Mouse (Mus musculus) layer of hippocampus, adult 9-11 months (tissue): ENCODE measurements around the gene Katnb1.
A peak's percentile ranks its signal among the peaks of the same experiment; 100 is the strongest.

Experiments used
- DNase-seq: peaks from one replicate; pipeline ENCODE4 v3.0.0; 2022

Katnb1 gene

GRCm38 (mm10) chr8:95084744-95085431 lies 3.9 kb downstream of the Katnb1 start:
- DNase-seq, result no peak

- no peak for DNase-seq
Measured at GRCm38 (mm10) chr8:95085432-95086141, 4.6 kb downstream of the Katnb1 start.

GRCm38 (mm10) chr8:95093574-95093973 lies 12.6 kb downstream of the Katnb1 start:
- DNase-seq, result no peak

DNA sequence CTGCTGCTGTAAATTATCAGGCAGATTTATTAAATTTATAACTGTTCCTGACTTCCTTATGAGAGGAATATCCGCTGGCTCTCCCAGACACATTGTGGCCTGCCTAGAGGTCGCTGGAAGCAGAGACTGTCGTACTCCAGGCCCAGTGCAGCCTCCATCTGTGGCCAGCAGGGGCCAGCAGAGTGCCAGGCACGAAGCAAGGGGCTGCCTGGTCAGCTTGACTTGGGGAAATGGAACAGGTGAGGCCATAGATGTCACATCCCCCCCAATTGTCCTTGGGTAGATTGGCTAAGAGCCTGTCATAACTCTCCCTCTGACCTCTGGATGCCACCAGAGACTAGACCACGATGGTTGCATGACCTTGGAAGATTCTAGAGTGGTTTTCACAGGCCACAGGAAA lies 18.0 kb downstream of the Katnb1 start:
- DNase-seq, result peak; percentile 41

- no peak for DNase-seq
Measured at GRCm38 (mm10) chr8:95101972-95102371, 21.0 kb downstream of the Katnb1 start.

GRCm38 (mm10) chr8:95107306-95107705 lies 26.3 kb downstream of the Katnb1 start:
- DNase-seq, result no peak

- DNase-seq, result no peak
Measured at GRCm38 (mm10) chr8:95112594-95112993, 31.6 kb downstream of the Katnb1 start.

DNA sequence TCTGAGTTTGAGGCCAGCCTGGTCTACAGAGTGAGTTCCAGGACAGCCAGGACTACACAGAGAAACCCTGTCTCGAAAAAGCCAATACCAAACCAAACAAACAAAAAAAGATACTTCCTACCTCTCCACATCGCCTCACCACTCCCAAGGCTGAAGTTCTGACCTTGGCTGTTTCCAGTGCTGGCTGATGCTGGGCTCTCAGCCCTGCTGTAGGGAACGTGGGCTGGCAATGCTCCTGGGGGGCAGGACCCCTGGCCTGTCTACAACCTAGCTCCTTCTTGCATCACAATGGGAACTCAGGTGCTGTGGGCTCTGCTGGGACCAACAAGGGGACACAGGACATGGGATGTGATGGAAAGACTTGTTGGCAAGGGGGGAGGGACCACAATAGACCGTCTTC lies 32.1 kb downstream of the Katnb1 start:
- DNase-seq, result no peak

DNA sequence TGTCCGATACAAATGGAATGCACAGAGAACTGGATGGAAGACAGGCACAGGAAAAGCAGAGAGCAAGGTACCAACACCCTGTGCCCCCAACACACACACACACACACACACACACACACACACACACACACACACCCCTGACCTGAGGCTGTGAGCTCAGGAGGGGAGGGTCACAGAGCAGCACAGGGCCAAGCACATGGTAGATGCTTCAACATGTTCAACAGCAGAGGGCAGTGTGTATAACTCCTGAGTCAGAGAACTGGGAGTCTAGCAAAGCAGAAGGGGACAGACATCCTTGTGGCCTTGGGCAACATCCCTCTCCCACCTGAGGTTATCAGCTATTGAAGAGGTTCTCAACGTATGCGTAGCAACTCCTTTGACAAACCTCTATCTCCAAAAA lies 32.8 kb downstream of the Katnb1 start:
- DNase-seq, result no peak

GRCm38 (mm10) chr8:95123455-95123854 lies 42.5 kb downstream of the Katnb1 start:
- DNase-seq, result no peak

DNA sequence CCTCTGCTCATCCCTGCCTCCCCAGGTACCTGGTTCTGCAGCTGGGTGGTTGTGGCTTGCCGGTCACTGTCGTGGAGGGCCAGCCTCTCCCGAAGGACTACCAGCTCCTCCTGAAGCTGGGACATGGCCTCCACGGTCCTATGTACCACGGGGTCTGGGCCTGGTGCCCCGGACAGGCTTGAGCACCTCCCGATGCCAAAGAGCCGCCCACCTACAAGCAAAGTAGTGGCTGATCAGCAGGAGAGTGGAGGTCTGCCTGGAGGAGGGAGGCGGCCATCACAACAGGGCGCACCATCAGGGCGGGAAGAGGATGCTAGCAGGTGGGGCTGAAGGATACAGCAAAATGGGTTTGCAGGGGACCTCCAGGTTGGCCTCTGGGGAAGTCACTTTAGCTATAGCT lies 45.5 kb downstream of the Katnb1 start:
- DNase-seq, result no peak

DNA sequence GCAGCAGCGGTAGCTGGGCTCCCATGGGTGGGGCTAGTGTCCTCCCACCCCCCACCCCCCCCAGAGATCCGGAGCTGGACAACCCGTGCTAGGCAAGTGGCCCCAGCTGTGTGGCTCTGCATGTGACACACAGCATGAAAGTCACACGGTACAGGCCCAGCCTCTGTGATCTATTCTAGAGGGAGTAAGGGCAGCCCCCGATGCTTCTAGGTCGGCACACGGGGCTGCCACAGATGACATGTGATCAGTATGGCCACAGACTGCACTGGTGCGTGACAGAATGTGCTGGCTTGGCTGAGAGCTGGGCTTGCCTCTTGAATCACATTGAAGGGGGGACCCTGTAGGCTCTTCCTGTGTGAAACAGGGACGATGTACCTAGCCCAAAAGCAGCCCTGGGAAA lies 46.7 kb downstream of the Katnb1 start:
- no peak for DNase-seq

GRCm38 (mm10) chr8:95128750-95129260 lies 47.8 kb downstream of the Katnb1 start:
- no peak for DNase-seq

GRCm38 (mm10) chr8:95130966-95131537 lies 50.1 kb downstream of the Katnb1 start:
- DNase-seq, result no peak

GRCm38 (mm10) chr8:95131983-95132382 lies 51.0 kb downstream of the Katnb1 start:
- DNase-seq, result no peak

DNA sequence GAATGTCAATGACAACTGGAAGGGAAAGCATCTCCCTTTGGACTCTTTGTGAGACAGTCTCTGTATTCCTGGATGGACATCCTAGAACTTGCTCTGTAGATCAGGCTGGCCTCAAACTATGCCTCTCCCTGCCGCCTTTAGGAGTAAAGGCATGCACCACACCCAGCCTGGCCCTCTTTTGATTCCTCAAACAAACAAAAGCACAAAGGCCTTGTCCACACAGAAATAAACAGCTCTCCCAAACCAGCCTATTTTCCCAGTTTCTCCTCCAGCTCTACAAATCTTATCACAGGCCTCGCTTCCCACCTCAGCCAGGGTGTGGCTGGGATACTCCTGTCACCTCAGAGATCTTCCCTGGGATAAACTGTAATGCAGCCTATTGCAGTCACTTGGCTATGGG lies 53.2 kb downstream of the Katnb1 start:
- DNase-seq, result no peak

DNA sequence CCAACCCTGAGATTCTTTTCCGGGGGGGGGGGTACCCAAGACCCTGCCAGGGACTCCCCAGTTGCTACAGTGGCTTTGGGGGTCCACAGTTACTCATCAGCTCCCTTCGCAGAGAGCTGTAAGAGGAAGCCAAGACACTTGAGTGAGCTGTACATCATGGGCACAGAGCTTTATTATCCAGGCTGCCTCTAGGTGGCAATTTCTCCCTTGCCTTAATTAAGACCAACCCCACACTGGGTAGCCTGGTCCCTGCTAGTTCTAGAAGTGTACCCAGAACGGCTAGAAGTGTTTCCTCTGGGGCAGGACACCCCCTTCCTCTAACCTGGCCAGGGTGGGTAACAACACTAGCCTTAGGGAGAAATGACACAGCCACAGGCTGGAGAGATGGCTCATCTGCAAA lies 54.3 kb downstream of the Katnb1 start:
- DNase-seq, result no peak

DNA sequence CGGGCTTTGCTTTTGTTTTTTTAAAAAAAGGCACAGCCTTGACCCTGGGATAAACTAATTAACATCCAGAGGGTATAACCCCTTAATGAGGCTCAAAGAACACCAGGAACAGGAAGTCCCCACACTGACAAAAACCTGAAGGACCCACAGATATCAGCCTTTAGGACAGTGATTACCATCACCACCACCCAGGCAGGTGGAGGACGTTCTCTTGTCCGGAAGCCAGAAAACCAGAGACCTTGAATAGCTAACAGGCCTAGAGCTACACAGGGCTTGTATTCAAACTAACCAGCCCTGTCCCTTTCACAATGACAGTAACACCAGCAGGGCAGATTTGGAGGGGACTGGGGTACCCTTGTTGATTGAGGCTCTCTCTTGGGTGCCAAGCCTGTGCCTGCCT lies 55.2 kb downstream of the Katnb1 start:
- no peak for DNase-seq

DNA sequence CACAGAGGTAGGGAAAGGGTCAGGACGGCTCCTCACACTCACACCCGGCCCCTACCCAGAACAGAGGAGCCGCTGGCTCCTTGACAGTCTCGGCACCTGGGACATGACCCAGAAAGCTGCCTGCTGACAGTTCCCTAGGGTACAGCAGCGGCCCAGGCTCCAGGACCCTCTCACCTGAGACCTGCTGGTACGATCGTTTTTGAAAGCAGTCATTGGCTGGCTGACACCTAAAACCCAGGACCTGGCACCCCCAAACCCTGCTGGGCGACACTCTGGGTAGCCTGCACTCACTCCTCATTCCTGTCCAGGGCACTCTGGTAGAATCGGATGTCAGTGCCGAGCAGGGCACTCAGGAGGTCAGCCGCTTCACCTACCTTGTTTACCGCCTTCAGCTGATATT lies 56.2 kb downstream of the Katnb1 start:
- DNase-seq, result no peak

DNA sequence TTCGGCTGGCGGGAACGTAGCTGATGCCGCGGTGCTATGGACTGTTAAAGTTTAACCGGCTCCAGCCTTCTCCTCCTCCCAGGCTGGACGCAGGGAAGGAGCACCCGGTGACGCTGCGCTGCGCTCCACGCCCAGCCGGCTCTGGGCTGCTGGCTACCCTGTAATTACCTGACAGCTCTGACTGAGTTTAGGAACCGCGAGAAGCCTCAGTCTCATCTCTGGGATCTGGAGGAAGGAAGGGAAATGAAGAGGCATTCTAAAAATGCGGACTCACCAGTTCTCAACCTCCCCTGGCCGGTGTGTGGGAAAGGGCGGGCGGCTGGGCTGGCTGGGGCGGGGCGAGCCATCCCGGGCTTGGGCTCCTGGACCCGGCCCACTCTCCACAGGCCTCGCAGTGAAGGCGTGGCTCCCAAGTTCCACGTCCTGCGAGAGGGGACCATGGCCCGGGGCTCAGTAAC lies 56.7 kb downstream of the Katnb1 start:
- no peak for DNase-seq

- DNase-seq, result no peak
Measured at GRCm38 (mm10) chr8:95138341-95139050, 57.5 kb downstream of the Katnb1 start.

GRCm38 (mm10) chr8:95139051-95139365 lies 58.0 kb downstream of the Katnb1 start:
- no peak for DNase-seq

DNA sequence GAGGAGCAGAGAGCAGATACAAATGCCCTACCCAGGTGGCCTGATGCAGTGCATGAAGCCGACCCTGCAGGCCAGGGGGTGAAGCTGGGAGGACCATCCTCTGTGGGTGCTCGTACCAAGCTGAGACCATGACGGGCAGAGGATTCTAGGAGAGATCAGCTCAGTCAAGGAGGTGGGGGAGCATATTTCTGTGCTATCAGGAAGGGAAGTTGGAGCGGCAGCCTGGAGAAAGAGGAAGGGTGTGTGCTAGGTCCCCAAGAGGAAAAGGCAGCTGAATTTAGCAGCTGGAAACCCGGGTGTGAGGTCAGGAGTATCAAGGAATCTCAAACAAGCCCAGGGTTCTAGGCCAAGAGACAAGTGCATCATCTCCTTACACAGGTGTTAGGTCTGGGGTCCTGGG lies 59.6 kb downstream of the Katnb1 start:
- no peak for DNase-seq

DNA sequence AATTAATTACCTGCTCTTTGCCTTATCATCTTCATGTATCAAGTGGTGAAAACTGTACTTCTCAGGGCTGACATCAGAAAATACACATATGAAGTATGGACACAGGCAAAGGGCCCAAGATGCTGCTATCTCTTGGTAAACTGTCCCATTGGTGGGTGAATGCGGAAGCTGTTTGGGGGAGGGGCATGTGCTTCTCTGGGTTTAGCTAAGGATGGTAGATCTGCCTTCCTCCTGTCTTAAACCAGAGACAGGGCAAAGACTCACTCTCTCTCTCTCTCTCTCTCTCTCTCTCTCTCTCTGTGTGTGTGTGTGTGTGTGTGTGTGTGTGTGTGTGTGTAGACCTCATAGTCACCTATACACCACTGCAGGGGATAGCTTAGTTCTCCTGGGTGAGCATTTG lies 60.0 kb downstream of the Katnb1 start:
- no peak for DNase-seq
